Comparison of ENCODE assay signal across 9 mouse cellular contexts in the genomic region with DNA sequence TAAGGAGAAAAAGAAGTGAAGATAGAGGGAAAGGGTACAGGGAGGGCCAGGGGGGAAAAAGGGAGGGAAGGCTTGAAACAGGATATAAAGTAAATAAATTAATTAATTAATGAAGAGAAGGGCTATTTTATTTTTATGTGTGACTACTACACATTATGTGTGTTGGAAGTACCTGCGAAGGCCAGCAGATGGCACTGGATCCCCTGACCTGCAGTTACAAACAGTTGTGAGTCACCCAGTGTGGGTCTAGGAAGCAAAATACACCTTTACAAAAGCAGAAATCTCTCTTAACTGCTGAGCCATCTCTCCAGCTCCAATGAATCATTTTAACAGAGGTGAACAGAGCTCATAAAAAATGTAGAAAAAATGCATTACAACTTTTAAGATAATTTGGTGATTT. TPM values are rescaled to one million over a fixed set of nuclear protein-coding genes. Genes with fewer than 3 reads are reported as not detected.
A peak's percentile ranks its signal among the peaks of the same experiment; 100 is the strongest.
DNase-seq lines count a peak whose midpoint lies in the region; ATAC-seq and TF ChIP-seq lines count a peak whose summit lies in the region.
"Had no signal": no experiment of that assay in that cellular context is flagged by ENCODE, and none has a peak within 500 bp of the region (broad histone marks: within the 10 kb centered on the region; RNA-seq: fewer than 3 reads in every experiment).

No protein-coding gene starts in this region.

- H3K27ac ChIP-seq in kidney, adult 2 months (ENCODE audit: insufficient read depth, low read depth, low read length), result no peak overlapping the region
- no peak overlapping the region for H3K27ac ChIP-seq in kidney, embryonic 15.5 days
- H3K27ac ChIP-seq in ES-Bruce4 (ENCODE audit: insufficient read depth, low read length), result no peak overlapping the region
- H3K27ac ChIP-seq in embryonic facial prominence, embryonic 11.5 days (replicated peaks; ENCODE audit: low read depth, low read length), result no peak overlapping the region
- H3K27ac ChIP-seq: embryonic facial prominence, embryonic 15.5 days had no signal

- peak; percentile 49 for DNase-seq in kidney, adult 2 months
- DNase-seq in adrenal gland, postnatal 14 days, result peak; percentile 68
- peak; percentile 65 for DNase-seq in embryonic facial prominence, embryonic 11.5 days (ENCODE audit: low spot score)
- peak; percentile 72 to 74 for DNase-seq in kidney, postnatal 4 days
- peak; percentile 58 for DNase-seq in retina, embryonic 14.5 days (ENCODE audit: low spot score)

- no peaks in the 10 kb centered on the region for H3K9me3 ChIP-seq in kidney, embryonic 15.5 days (replicated peaks)
- no peaks in the 10 kb centered on the region for H3K9me3 ChIP-seq in ES-Bruce4 (replicated peaks; ENCODE audit: control insufficient read depth, insufficient read depth, low read length, poor library complexity, severe bottlenecking)
- no peaks in the 10 kb centered on the region for H3K9me3 ChIP-seq in embryonic facial prominence, embryonic 11.5 days (replicated peaks; ENCODE audit: control insufficient read depth, low read length)
- H3K9me3 ChIP-seq: embryonic facial prominence, embryonic 15.5 days had no signal

- H3K36me3 ChIP-seq in kidney, adult 2 months (ENCODE audit: control insufficient read depth, insufficient read depth, low read length), result no peaks in the 10 kb centered on the region
- peaks cover 30% of the 10 kb centered on the region for H3K36me3 ChIP-seq in kidney, embryonic 15.5 days
- no peaks in the 10 kb centered on the region; the same call in 1 of the 2 replicates for H3K36me3 ChIP-seq in ES-Bruce4 (ENCODE audit: control insufficient read depth, insufficient read depth, low read length, poor library complexity, severe bottlenecking)
- no peaks in the 10 kb centered on the region; the same call in 1 of the 2 replicates for H3K36me3 ChIP-seq in embryonic facial prominence, embryonic 11.5 days (replicated peaks; ENCODE audit: control insufficient read depth, insufficient read depth, low read depth, low read length)

- TF ChIP-seq CTCF in kidney, adult 2 months (conservative IDR thresholded peaks at IDR 0.05; ENCODE audit: insufficient read depth, insufficient read length, low read depth, low read length), result peak; percentile 72
- TF ChIP-seq CTCF in ES-Bruce4 (IDR thresholded peaks at IDR 0.05; ENCODE audit: low read depth, low read length), result peak; percentile 74

- TF ChIP-seq POLR2A in kidney, adult 2 months (IDR thresholded peaks at IDR 0.05; ENCODE audit: low read depth, low read length), result no peak
- TF ChIP-seq POLR2A in ES-Bruce4 (IDR thresholded peaks at IDR 0.05; ENCODE audit: insufficient read depth, low read length), result no peak

- no peaks in the 10 kb centered on the region; the same call in 1 of the 2 replicates for H3K4me1 ChIP-seq in kidney, adult 2 months (ENCODE audit: control insufficient read depth, insufficient read depth, low read length)
- no peaks in the 10 kb centered on the region for H3K4me1 ChIP-seq in kidney, embryonic 15.5 days
- H3K4me1 ChIP-seq in ES-Bruce4 (ENCODE audit: control insufficient read depth, insufficient read depth, low read length), result no peaks in the 10 kb centered on the region
- H3K4me1 ChIP-seq in embryonic facial prominence, embryonic 11.5 days (ENCODE audit: control insufficient read depth, insufficient read depth, low read length), result no peaks in the 10 kb centered on the region
- H3K4me1 ChIP-seq: embryonic facial prominence, embryonic 15.5 days had no signal

- no peak for TF ChIP-seq EP300 in ES-Bruce4 (IDR thresholded peaks at IDR 0.05; ENCODE audit: insufficient read depth, low read depth, low read length)

- no peak overlapping the region for H3K4me3 ChIP-seq in kidney, adult 2 months (ENCODE audit: insufficient read depth, low read depth, low read length)
- no peak overlapping the region for H3K4me3 ChIP-seq in kidney, embryonic 15.5 days (replicated peaks)
- no peak overlapping the region for H3K4me3 ChIP-seq in ES-Bruce4 (ENCODE audit: low read depth, low read length)
- no peak overlapping the region for H3K4me3 ChIP-seq in embryonic facial prominence, embryonic 11.5 days (ENCODE audit: low read depth, low read length)
- H3K4me3 ChIP-seq: embryonic facial prominence, embryonic 15.5 days had no signal

- WGBS in kidney, adult 2 months, result 67% methylated on average over 1 of the region's 1 CpGs
- 75% methylated on average over 1 of the region's 1 CpGs for WGBS in kidney, embryonic 15.5 days
- 57% methylated on average over 1 of the region's 1 CpGs for WGBS in embryonic facial prominence, embryonic 11.5 days

- H3K9ac ChIP-seq in kidney, embryonic 15.5 days, result no peak overlapping the region
- no peak overlapping the region for H3K9ac ChIP-seq in ES-Bruce4 (ENCODE audit: low read depth, poor library complexity, severe bottlenecking)
- no peak overlapping the region for H3K9ac ChIP-seq in embryonic facial prominence, embryonic 11.5 days (replicated peaks; ENCODE audit: low read length)
- H3K9ac ChIP-seq: embryonic facial prominence, embryonic 15.5 days had no signal

- no peaks in the 10 kb centered on the region for H3K27me3 ChIP-seq in kidney, adult 2 months (replicated peaks; ENCODE audit: control insufficient read depth, insufficient read depth, low read length)
- H3K27me3 ChIP-seq in kidney, embryonic 15.5 days, result no peaks in the 10 kb centered on the region
- no peaks in the 10 kb centered on the region for H3K27me3 ChIP-seq in ES-Bruce4 (ENCODE audit: control insufficient read depth, insufficient read depth, low read length, poor library complexity, severe bottlenecking)
- H3K27me3 ChIP-seq in embryonic facial prominence, embryonic 11.5 days (ENCODE audit: control insufficient read depth, insufficient read depth, low read length), result no peaks in the 10 kb centered on the region
- H3K27me3 ChIP-seq: embryonic facial prominence, embryonic 15.5 days had no signal

- H3K4me2 ChIP-seq in kidney, embryonic 15.5 days, result no peak overlapping the region
- H3K4me2 ChIP-seq in embryonic facial prominence, embryonic 11.5 days (ENCODE audit: low read depth, low read length), result no peak overlapping the region
- H3K4me2 ChIP-seq: embryonic facial prominence, embryonic 15.5 days had no signal

- ATAC-seq in kidney, embryonic 15.5 days (replicated peaks; ENCODE audit: low FRiP score), result no peak
- no peak for ATAC-seq in embryonic facial prominence, embryonic 11.5 days (replicated peaks; ENCODE audit: insufficient number of reproducible peaks, low FRiP score, low TSS enrichment, low read depth)
- ATAC-seq in inflammation-experienced regulatory T-cells, adult 6 months, result no peak

RNA-seq across cellular contexts. Expression of a gene that starts 59.0 kb away (rescaled TPM):
- polyA plus RNA-seq in kidney, adult 2 months (2012; rRNA removed), result 3.4 and 3.5 TPM in 2 replicates
- polyA plus RNA-seq in kidney, embryonic 15.5 days (2015; fragmentation: Nextera tagmentation; extraction: Ambion mirVana), result 12.7 and 13.3 TPM in 2 replicates
- polyA plus RNA-seq in ES-Bruce4 (2011; ENCODE audit: insufficient read depth, insufficient read length, low read depth, missing spikeins), result 42.5 and 47.4 TPM in 2 replicates
- 12.0 and 17.8 TPM in 2 replicates for total RNA-seq in adrenal gland, postnatal 14 days (2021)
- 13.5 and 15.6 TPM in 2 replicates for polyA plus RNA-seq in embryonic facial prominence, embryonic 11.5 days (2014; fragmentation: Nextera tagmentation; extraction: Ambion mirVana)
- 1 to 10 TPM in 2 of 3 experiments, under 1 TPM in 1; 0.59 to 3.8 (median 3.0) TPM for polyA plus RNA-seq in inflammation-experienced regulatory T-cells, adult 6 months (2017; shearing (Covaris generic))
